Mouse (Mus musculus): ENCODE data around the gene Dgkg. TPM values are rescaled to one million over a fixed set of nuclear protein-coding genes. Genes with fewer than 3 reads are reported as not detected.

Gene Dgkg
- 1 to 10 TPM in 1 of 2 experiments, under 1 TPM in 1; 0.37 to 1.2 TPM for polyA plus RNA-seq (2017; shearing (Covaris generic))

GRCm38 (mm10) chr16:22656533-22657444, at the start of gene Dgkg:
Dgkg (minus strand) TSS chr16:22657221.

GRCm38 (mm10) chr16:22439499-22440177, 217.4 kb downstream of the Dgkg start, which contains the start of gene Etv5:
Etv5 (minus strand) TSS chr16:22439719.

Other genes starting within 250 kb of the Dgkg start
- gene Etv5, start 217.5 kb downstream of the Dgkg start, polyA plus RNA-seq (2017; shearing (Covaris generic)): 1 to 10 TPM; 3.3 to 7.0 TPM
- not detected for gene Crygs, start 154.4 kb upstream of the Dgkg start, polyA plus RNA-seq (2017; shearing (Covaris generic))
- gene Tbccd1, start 200.4 kb upstream of the Dgkg start, polyA plus RNA-seq (2017; shearing (Covaris generic)): 10 to 100 TPM; 15.6 to 16.4 TPM
- gene Dnajb11, start 200.6 kb upstream of the Dgkg start, polyA plus RNA-seq (2017; shearing (Covaris generic)): 100 to 1,000 TPM; 111 to 145 TPM
- gene Ahsg, start 234.1 kb upstream of the Dgkg start, polyA plus RNA-seq (2017; shearing (Covaris generic)): not detected

All from activated CD4-positive, CD25-positive, alpha-beta regulatory T cell (primary cell).